ENCODE assay signal across 13 mouse cellular contexts in genomic region chr4:149999931-150000555, GRCm38 (mm10). TPM values are rescaled to one million over a fixed set of nuclear protein-coding genes. Genes with fewer than 3 reads are reported as not detected.
DNase-seq lines count a peak whose midpoint lies in the region; ATAC-seq lines count a peak whose summit lies in the region.
"Had no signal": no experiment of that assay in that cellular context is flagged by ENCODE, and none has a peak within 500 bp of the region (broad histone marks: within the 10 kb centered on the region; RNA-seq: fewer than 3 reads in every experiment).

No protein-coding gene starts in this region.

- peaks cover 15% of the 10 kb centered on the region for H3K36me3 ChIP-seq in liver, embryonic 12.5 days
- H3K36me3 ChIP-seq in intestine, embryonic 15.5 days = peaks cover 4% of the 10 kb centered on the region; the same call in 1 of the 2 replicates
- peaks cover 18% of the 10 kb centered on the region for H3K36me3 ChIP-seq in liver, embryonic 15.5 days (replicated peaks)
- H3K36me3 ChIP-seq in midbrain, embryonic 16.5 days (ENCODE audit: control insufficient read depth, insufficient read depth, low read length) = no peaks in the 10 kb centered on the region
- H3K36me3 ChIP-seq: forebrain, embryonic 10.5 days; limb, embryonic 13.5 days; midbrain, embryonic 13.5 days had no signal

- no peak overlapping the region for H3K4me3 ChIP-seq in liver, embryonic 12.5 days
- no peak overlapping the region for H3K4me3 ChIP-seq in intestine, embryonic 15.5 days (replicated peaks)
- H3K4me3 ChIP-seq in liver, embryonic 15.5 days (replicated peaks) = peak overlapping the region; percentile 26; the same call in 1 of the 2 replicates
- no peak overlapping the region for H3K4me3 ChIP-seq in midbrain, embryonic 16.5 days (ENCODE audit: low read depth, low read length)
- H3K4me3 ChIP-seq: forebrain, embryonic 10.5 days; limb, embryonic 13.5 days; midbrain, embryonic 13.5 days had no signal

- no peaks in the 10 kb centered on the region for H3K9me3 ChIP-seq in liver, embryonic 12.5 days (replicated peaks)
- H3K9me3 ChIP-seq in intestine, embryonic 15.5 days = no peaks in the 10 kb centered on the region
- no peaks in the 10 kb centered on the region for H3K9me3 ChIP-seq in liver, embryonic 15.5 days (replicated peaks)
- no peaks in the 10 kb centered on the region for H3K9me3 ChIP-seq in midbrain, embryonic 16.5 days (replicated peaks; ENCODE audit: control insufficient read depth, low read length, poor library complexity, severe bottlenecking)
- H3K9me3 ChIP-seq: forebrain, embryonic 10.5 days; limb, embryonic 13.5 days; midbrain, embryonic 13.5 days had no signal

- WGBS in liver, embryonic 12.5 days (ENCODE audit: insufficient replicate concordance) = 70% methylated on average over 15 of the region's 15 CpGs
- WGBS in intestine, embryonic 15.5 days = 83% methylated on average over 15 of the region's 15 CpGs
- WGBS in liver, embryonic 15.5 days (ENCODE audit: insufficient replicate concordance) = 68% methylated on average over 15 of the region's 15 CpGs
- 91% methylated on average over 15 of the region's 15 CpGs for WGBS in midbrain, embryonic 16.5 days

- peaks cover 54% of the 10 kb centered on the region for H3K4me1 ChIP-seq in liver, embryonic 12.5 days
- H3K4me1 ChIP-seq in intestine, embryonic 15.5 days (replicated peaks) = peaks cover 61% of the 10 kb centered on the region
- H3K4me1 ChIP-seq in liver, embryonic 15.5 days (replicated peaks) = peaks cover 72% of the 10 kb centered on the region
- no peaks in the 10 kb centered on the region for H3K4me1 ChIP-seq in midbrain, embryonic 16.5 days (ENCODE audit: control insufficient read depth, insufficient read depth, low read length)
- H3K4me1 ChIP-seq: midbrain, embryonic 13.5 days had no signal

- H3K9ac ChIP-seq in liver, embryonic 12.5 days = no peak overlapping the region
- H3K9ac ChIP-seq in intestine, embryonic 15.5 days = no peak overlapping the region
- H3K9ac ChIP-seq in liver, embryonic 15.5 days = no peak overlapping the region
- H3K9ac ChIP-seq in midbrain, embryonic 16.5 days (ENCODE audit: low read depth, low read length) = no peak overlapping the region
- H3K9ac ChIP-seq: hindbrain, embryonic 14.5 days; limb, embryonic 13.5 days; midbrain, embryonic 13.5 days had no signal

- H3K27me3 ChIP-seq in liver, embryonic 12.5 days (replicated peaks) = no peaks in the 10 kb centered on the region
- H3K27me3 ChIP-seq in intestine, embryonic 15.5 days (replicated peaks) = no peaks in the 10 kb centered on the region
- no peaks in the 10 kb centered on the region for H3K27me3 ChIP-seq in liver, embryonic 15.5 days
- no peaks in the 10 kb centered on the region for H3K27me3 ChIP-seq in midbrain, embryonic 16.5 days (ENCODE audit: control insufficient read depth, insufficient read depth, low read depth, low read length)
- H3K27me3 ChIP-seq: limb, embryonic 13.5 days; midbrain, embryonic 13.5 days had no signal

- H3K4me2 ChIP-seq in liver, embryonic 12.5 days = 0 out of 2 replicates have a peak overlapping the region, but pooled peaks have one; percentile 8
- peak overlapping the region; percentile 50; the same call in 1 of the 2 replicates for H3K4me2 ChIP-seq in intestine, embryonic 15.5 days (replicated peaks)
- H3K4me2 ChIP-seq in liver, embryonic 15.5 days = peak overlapping the region; percentile 59; the same call in 1 of the 2 replicates
- H3K4me2 ChIP-seq in midbrain, embryonic 16.5 days (ENCODE audit: low read length) = no peak overlapping the region
- H3K4me2 ChIP-seq: hindbrain, embryonic 14.5 days; limb, embryonic 13.5 days; midbrain, embryonic 13.5 days had no signal

- ATAC-seq in liver, embryonic 12.5 days = no peak
- ATAC-seq in intestine, embryonic 15.5 days = no peak
- no peak; the same call in 1 of the 2 replicates for ATAC-seq in liver, embryonic 15.5 days (ENCODE audit: insufficient read depth)
- ATAC-seq in midbrain, embryonic 16.5 days = no peak
- ATAC-seq: midbrain, embryonic 13.5 days had no signal

- peak; percentile 92 for DNase-seq in heart, adult 11 months
- no peak for DNase-seq in heart, adult 9 months (ENCODE audit: low spot score in 2 of 2)
- no peak for DNase-seq in liver
- DNase-seq in right cerebral cortex, postnatal 14 days = no peak
- DNase-seq: right cerebral cortex, postnatal 25 days had no signal

- H3K27ac ChIP-seq in liver, embryonic 12.5 days = no peak overlapping the region
- H3K27ac ChIP-seq in intestine, embryonic 15.5 days = 0 out of 2 replicates have a peak overlapping the region, but pooled peaks have one; percentile 13
- H3K27ac ChIP-seq in liver, embryonic 15.5 days (replicated peaks) = peak overlapping the region; percentile 73
- no peak overlapping the region for H3K27ac ChIP-seq in midbrain, embryonic 16.5 days (ENCODE audit: low read length)
- H3K27ac ChIP-seq: forebrain, embryonic 10.5 days; hindbrain, embryonic 14.5 days; midbrain, embryonic 13.5 days had no signal

RNA-seq across cellular contexts. Expression of gene H6pd, which starts 8.8 kb away (rescaled TPM):
- 8.8 and 9.0 TPM in 2 replicates for polyA plus RNA-seq in liver, embryonic 12.5 days (2016; fragmentation: Nextera tagmentation; extraction: Ambion mirVana)
- 22.2 and 24.0 TPM in 2 replicates for polyA plus RNA-seq in intestine, embryonic 15.5 days (2015; fragmentation: Nextera tagmentation; extraction: Ambion mirVana)
- polyA plus RNA-seq in liver, embryonic 15.5 days (2015; fragmentation: Nextera tagmentation; extraction: Ambion mirVana) = 16.9 and 21.5 TPM in 2 replicates
- 2.5 and 3.1 TPM in 2 replicates for polyA plus RNA-seq in midbrain, embryonic 16.5 days (2015; fragmentation: Nextera tagmentation; extraction: Ambion mirVana)

RNA-seq across cellular contexts. Expression of gene Spsb1, which starts 45.2 kb away (rescaled TPM):
- 0.97 and 1.5 TPM in 2 replicates for polyA plus RNA-seq in liver, embryonic 12.5 days (2016; fragmentation: Nextera tagmentation; extraction: Ambion mirVana)
- 17.0 and 18.2 TPM in 2 replicates for polyA plus RNA-seq in intestine, embryonic 15.5 days (2015; fragmentation: Nextera tagmentation; extraction: Ambion mirVana)
- 0.61 and 0.77 TPM in 2 replicates for polyA plus RNA-seq in liver, embryonic 15.5 days (2015; fragmentation: Nextera tagmentation; extraction: Ambion mirVana)
- polyA plus RNA-seq in midbrain, embryonic 16.5 days (2015; fragmentation: Nextera tagmentation; extraction: Ambion mirVana) = 3.8 and 5.1 TPM in 2 replicates

Comparison
In these comparisons a context has a peak if more than half of its experiments do, and no peak if none do; other contexts are left out.
1. H3K27ac ChIP-seq: peak in intestine, embryonic 15.5 days (single experiment) and liver, embryonic 15.5 days (single experiment); none in liver, embryonic 12.5 days (single experiment) and midbrain, embryonic 16.5 days (single experiment).